Mouse (Mus musculus): ENCODE measurements around the gene Cfdp1.
"Not testable (repeated sequence)": the region's sequence is repeated elsewhere in the genome, so short reads cannot be mapped to it uniquely, and the experiment has no call there.

Cfdp1 gene

GRCm38 (mm10) chr8:111855977-111856376, 1.9 kb upstream of the Cfdp1 start:
- no peak for DNase-seq (ENCODE audit: low spot score)

- DNase-seq (ENCODE audit: low spot score), result not testable (repeated sequence)
These were observed 872 bp downstream of the Cfdp1 start for GRCm38 (mm10) chr8:111853219-111853618.

GRCm38 (mm10) chr8:111846746-111847145, 7.3 kb downstream of the Cfdp1 start:
- no peak for DNase-seq (ENCODE audit: low spot score)

GRCm38 (mm10) chr8:111835540-111835939, 18.6 kb downstream of the Cfdp1 start:
- DNase-seq (ENCODE audit: low spot score), result peak; percentile 52

GRCm38 (mm10) chr8:111834011-111834410, 20.1 kb downstream of the Cfdp1 start:
- DNase-seq (ENCODE audit: low spot score), result no peak

GRCm38 (mm10) chr8:111832983-111833382, 21.1 kb downstream of the Cfdp1 start:
- DNase-seq (ENCODE audit: low spot score), result no peak

GRCm38 (mm10) chr8:111831996-111832395, 22.1 kb downstream of the Cfdp1 start:
- DNase-seq (ENCODE audit: low spot score), result no peak

GRCm38 (mm10) chr8:111828595-111828994, 25.5 kb downstream of the Cfdp1 start:
- DNase-seq (ENCODE audit: low spot score), result peak; percentile 41

GRCm38 (mm10) chr8:111825219-111825618, 28.9 kb downstream of the Cfdp1 start:
- peak; percentile 43 for DNase-seq (ENCODE audit: low spot score)

GRCm38 (mm10) chr8:111824334-111824733, 29.8 kb downstream of the Cfdp1 start:
- no peak for DNase-seq (ENCODE audit: low spot score)

- peak; percentile 57 for DNase-seq (ENCODE audit: low spot score)
These were observed 32.9 kb downstream of the Cfdp1 start for GRCm38 (mm10) chr8:111821199-111821598.

- peak; percentile 36 for DNase-seq (ENCODE audit: low spot score)
These were observed 33.4 kb downstream of the Cfdp1 start for GRCm38 (mm10) chr8:111820691-111821090.

GRCm38 (mm10) chr8:111820018-111820417, 34.1 kb downstream of the Cfdp1 start:
- no peak for DNase-seq (ENCODE audit: low spot score)

- DNase-seq (ENCODE audit: low spot score), result no peak
These were observed 35.5 kb downstream of the Cfdp1 start for GRCm38 (mm10) chr8:111818556-111818955.

GRCm38 (mm10) chr8:111815078-111815477, 39.0 kb downstream of the Cfdp1 start:
- DNase-seq (ENCODE audit: low spot score), result no peak

- DNase-seq (ENCODE audit: low spot score), result no peak
These were observed 40.3 kb downstream of the Cfdp1 start for GRCm38 (mm10) chr8:111813818-111814217.

GRCm38 (mm10) chr8:111812835-111813234, 41.3 kb downstream of the Cfdp1 start:
- DNase-seq (ENCODE audit: low spot score), result no peak

- no peak for DNase-seq (ENCODE audit: low spot score)
These were observed 43.3 kb downstream of the Cfdp1 start for GRCm38 (mm10) chr8:111810656-111811336.

GRCm38 (mm10) chr8:111808891-111809622, 45.0 kb downstream of the Cfdp1 start:
- no peak for DNase-seq (ENCODE audit: low spot score)

- DNase-seq (ENCODE audit: low spot score), result no peak
These were observed 46.1 kb downstream of the Cfdp1 start for GRCm38 (mm10) chr8:111808006-111808405.

- no peak for DNase-seq (ENCODE audit: low spot score)
These were observed 50.7 kb downstream of the Cfdp1 start for GRCm38 (mm10) chr8:111803362-111803761.

GRCm38 (mm10) chr8:111802256-111802655, 51.8 kb downstream of the Cfdp1 start:
- DNase-seq (ENCODE audit: low spot score), result no peak

- DNase-seq (ENCODE audit: low spot score), result no peak
These were observed 52.6 kb downstream of the Cfdp1 start for GRCm38 (mm10) chr8:111801456-111801855.

GRCm38 (mm10) chr8:111796528-111796927, 57.6 kb downstream of the Cfdp1 start:
- DNase-seq (ENCODE audit: low spot score), result no peak
